Mouse (Mus musculus): ENCODE data around the gene Stpg4.

GRCm38 (mm10) chr17:87377536-87377935 is 50.0 kb downstream of the Stpg4 start:
- no peak for TF ChIP-seq POLR2A (IDR thresholded peaks at IDR 0.05; ENCODE audit: insufficient read depth, low read depth, low read length)
- TF ChIP-seq CTCF (IDR thresholded peaks at IDR 0.05; ENCODE audit: insufficient read depth, low read depth, low read length) = no peak
